7 mouse cellular contexts compared by ENCODE assay signal in genomic region chr10:79853860-79854795, GRCm38 (mm10). TPM values are rescaled to one million over a fixed set of nuclear protein-coding genes. Genes with fewer than 3 reads are reported as not detected.
DNase-seq lines count a peak whose midpoint lies in the region; ATAC-seq lines count a peak whose summit lies in the region.

Ptbp1 (plus strand) TSS chr10:79854427.

- H3K9ac ChIP-seq in embryonic facial prominence, embryonic 12.5 days: peak within 1 kb of the TSS; percentile 100
- peak within 1 kb of the TSS; percentile 99 for H3K9ac ChIP-seq in limb, embryonic 11.5 days (ENCODE audit: low read length)
- peak within 1 kb of the TSS; percentile 93 for H3K9ac ChIP-seq in midbrain, embryonic 14.5 days (replicated peaks; ENCODE audit: low read length)

- H3K36me3 ChIP-seq in embryonic facial prominence, embryonic 12.5 days: peaks cover 25% of the 10 kb centered on the region
- peaks cover 17% of the 10 kb centered on the region for H3K36me3 ChIP-seq in limb, embryonic 11.5 days (ENCODE audit: control insufficient read depth, insufficient read depth, low read length)
- peaks cover 18% of the 10 kb centered on the region for H3K36me3 ChIP-seq in midbrain, embryonic 14.5 days (ENCODE audit: control insufficient read depth, insufficient read depth, low read length)

- ATAC-seq in embryonic facial prominence, embryonic 12.5 days (ENCODE audit: insufficient number of reproducible peaks, insufficient read depth, low FRiP score, low TSS enrichment): peak; percentile 89
- peak; percentile 91 for ATAC-seq in limb, embryonic 11.5 days (ENCODE audit: insufficient number of reproducible peaks, low FRiP score, low TSS enrichment, low read depth)
- ATAC-seq in midbrain, embryonic 14.5 days (ENCODE audit: low FRiP score, low TSS enrichment): peak; percentile 93

- H3K4me2 ChIP-seq in embryonic facial prominence, embryonic 12.5 days (replicated peaks): peak within 1 kb of the TSS; percentile 99
- H3K4me2 ChIP-seq in limb, embryonic 11.5 days (ENCODE audit: low read depth, severe bottlenecking): peak within 1 kb of the TSS; percentile 91
- H3K4me2 ChIP-seq in midbrain, embryonic 14.5 days (ENCODE audit: low read length): peak within 1 kb of the TSS; percentile 93

- H3K27me3 ChIP-seq in embryonic facial prominence, embryonic 12.5 days: no peaks in the 10 kb centered on the region
- no peaks in the 10 kb centered on the region for H3K27me3 ChIP-seq in limb, embryonic 11.5 days (ENCODE audit: control insufficient read depth, insufficient read depth, low read length)
- H3K27me3 ChIP-seq in midbrain, embryonic 14.5 days (ENCODE audit: control insufficient read depth, insufficient read depth, low read length): no peaks in the 10 kb centered on the region

- H3K4me3 ChIP-seq in embryonic facial prominence, embryonic 12.5 days: peak within 1 kb of the TSS; percentile 99
- H3K4me3 ChIP-seq in limb, embryonic 11.5 days (ENCODE audit: low read depth, low read length): peak within 1 kb of the TSS; percentile 99
- H3K4me3 ChIP-seq in midbrain, embryonic 14.5 days (replicated peaks; ENCODE audit: low read depth, low read length): peak within 1 kb of the TSS; percentile 98

- peaks cover 54% of the 10 kb centered on the region for H3K4me1 ChIP-seq in embryonic facial prominence, embryonic 12.5 days
- H3K4me1 ChIP-seq in limb, embryonic 11.5 days (ENCODE audit: control insufficient read depth, insufficient read depth, low read length): peaks cover 42% of the 10 kb centered on the region
- peaks cover 56% of the 10 kb centered on the region for H3K4me1 ChIP-seq in midbrain, embryonic 14.5 days (ENCODE audit: control insufficient read depth, insufficient read depth, low read length)

- DNase-seq in adrenal gland, postnatal 25 days: peak; percentile 99
- peak; percentile 100 for DNase-seq in heart, adult 11 months
- DNase-seq in kidney, adult 18-20 months: peak; percentile 99
- DNase-seq in limb, embryonic 11.5 days (ENCODE audit: low spot score): peak; percentile 100
- peak; percentile 100 for DNase-seq in midbrain, embryonic 14.5 days
- DNase-seq in spleen, adult 18-20 months: peak; percentile 97 to 98

- peak within 1 kb of the TSS; percentile 100 for H3K27ac ChIP-seq in embryonic facial prominence, embryonic 12.5 days
- H3K27ac ChIP-seq in limb, embryonic 11.5 days (replicated peaks; ENCODE audit: low read depth, low read length): peak within 1 kb of the TSS; percentile 100
- H3K27ac ChIP-seq in midbrain, embryonic 14.5 days (replicated peaks; ENCODE audit: low read depth, low read length): peak within 1 kb of the TSS; percentile 100

- under 1% methylated on average over 75 of the region's 75 CpGs for WGBS in embryonic facial prominence, embryonic 12.5 days
- WGBS in limb, embryonic 11.5 days: under 1% methylated on average over 75 of the region's 75 CpGs
- under 1% methylated on average over 75 of the region's 75 CpGs for WGBS in midbrain, embryonic 14.5 days

- no peaks in the 10 kb centered on the region for H3K9me3 ChIP-seq in embryonic facial prominence, embryonic 12.5 days
- no peaks in the 10 kb centered on the region for H3K9me3 ChIP-seq in limb, embryonic 11.5 days (ENCODE audit: control insufficient read depth, low read length)
- H3K9me3 ChIP-seq in midbrain, embryonic 14.5 days (ENCODE audit: control insufficient read depth, low read length): no peaks in the 10 kb centered on the region

RNA-seq across cellular contexts. Expression of gene Ptbp1, which starts in this region (rescaled TPM):
- 224 and 249 TPM in 2 replicates for total RNA-seq in adrenal gland, postnatal 25 days (2021)
- 352 and 363 TPM in 2 replicates for polyA plus RNA-seq in embryonic facial prominence, embryonic 12.5 days (2016; fragmentation: Nextera tagmentation; extraction: Ambion mirVana)
- polyA plus RNA-seq in limb, embryonic 11.5 days (2014; fragmentation: Nextera tagmentation; extraction: Ambion mirVana): 328 and 351 TPM in 2 replicates
- polyA plus RNA-seq in midbrain, embryonic 14.5 days (2014; fragmentation: Nextera tagmentation; extraction: Ambion mirVana): 47.5 and 74.0 TPM in 2 replicates

Comparison
In these comparisons a context has a peak if more than half of its experiments do, and no peak if none do; other contexts are left out.
1. Peak in every context shown above with its lines: DNase-seq, ATAC-seq, H3K4me3 ChIP-seq and H3K27ac ChIP-seq.